Mouse (Mus musculus): Measurements from ENCODE around the gene Gipc2. TPM values are rescaled to one million over a fixed set of nuclear protein-coding genes. Genes with fewer than 3 reads are reported as not detected.
A peak's percentile ranks its signal among the peaks of the same experiment; 100 is the strongest.
"Not testable (repeated sequence)": the region's sequence is repeated elsewhere in the genome, so short reads cannot be mapped to it uniquely, and the experiment has no call there.

The Gipc2 gene
- polyA plus RNA-seq, 1 experiment from 2014 or later = 2.6 TPM

DNA sequence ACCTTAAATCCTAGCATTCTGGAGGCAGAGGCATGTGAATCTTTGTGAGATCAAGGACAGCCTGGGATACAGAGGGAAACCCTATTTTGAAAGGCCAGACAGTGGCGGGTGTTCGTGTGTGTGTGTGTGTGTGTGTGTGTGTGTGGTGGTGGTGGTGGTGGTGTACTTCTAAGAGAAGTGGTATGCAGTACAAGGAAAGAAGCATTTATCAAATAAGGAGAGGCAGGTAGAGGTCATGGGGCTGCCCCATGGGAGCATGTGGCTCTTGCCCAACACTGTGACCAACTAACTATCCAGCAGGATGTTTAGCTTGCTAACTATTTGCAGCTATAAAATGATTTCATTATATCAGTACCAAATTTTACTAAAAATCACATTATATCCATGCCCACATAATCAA is 35.6 kb upstream of the Gipc2 start:
- Histone ChIP-seq H3K27ac (no peak overlapping the region), H3K4me1 (replicated peaks) (no peaks in the 10 kb centered on the region), H3K27me3 (ENCODE audit: insufficient read depth, poor library complexity, severe bottlenecking) (no peaks in the 10 kb centered on the region), H3K36me3 (no peaks in the 10 kb centered on the region), H3K9me3 (no peaks in the 10 kb centered on the region), H3K4me3 (no peak overlapping the region)
- WGBS = 75% methylated on average over 2 of the region's 2 CpGs
- DNase-seq (ENCODE audit: low spot score) = no peak

DNA sequence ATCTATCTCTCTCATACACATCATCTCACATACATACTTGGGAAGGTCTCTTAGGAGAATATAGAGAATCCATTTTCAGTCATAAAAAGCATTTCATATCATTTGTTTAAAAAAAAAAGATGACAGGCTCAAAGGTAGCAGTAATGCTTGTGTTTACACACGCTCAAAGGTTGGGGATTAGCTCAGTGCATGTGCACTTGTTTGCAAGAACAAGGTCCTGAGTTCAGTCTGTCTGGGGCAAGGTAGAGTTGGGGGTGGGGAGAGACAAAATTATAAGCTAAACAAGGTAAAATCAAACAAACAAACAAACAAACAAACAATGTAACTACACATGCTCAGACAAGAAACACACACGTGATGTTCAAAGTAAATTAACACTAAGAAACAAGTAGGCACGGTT is 35.2 kb upstream of the Gipc2 start:
- H3K9me3 ChIP-seq = no peaks in the 10 kb centered on the region
- no peak overlapping the region for H3K27ac ChIP-seq
- H3K27me3 ChIP-seq (ENCODE audit: insufficient read depth, poor library complexity, severe bottlenecking) = no peaks in the 10 kb centered on the region
- DNase-seq (ENCODE audit: low spot score) = no peak
- H3K4me1 ChIP-seq (replicated peaks) = no peaks in the 10 kb centered on the region
- H3K36me3 ChIP-seq = no peaks in the 10 kb centered on the region
- 93% methylated on average over 3 of the region's 3 CpGs for WGBS
- H3K4me3 ChIP-seq = no peak overlapping the region

GRCm38 (mm10) chr3:152199125-152199524 is 33.1 kb upstream of the Gipc2 start:
- no peaks in the 10 kb centered on the region for H3K27me3 ChIP-seq (ENCODE audit: insufficient read depth, poor library complexity, severe bottlenecking)
- no peaks in the 10 kb centered on the region for H3K4me1 ChIP-seq (replicated peaks)
- no peaks in the 10 kb centered on the region for H3K9me3 ChIP-seq
- H3K4me3 ChIP-seq = no peak overlapping the region
- WGBS = 64% methylated on average over 3 of the region's 3 CpGs
- no peak for DNase-seq (ENCODE audit: low spot score)
- H3K27ac ChIP-seq = no peak overlapping the region
- no peaks in the 10 kb centered on the region for H3K36me3 ChIP-seq

- not testable (repeated sequence) for DNase-seq (ENCODE audit: low spot score); H3K27ac ChIP-seq; H3K27me3 ChIP-seq (ENCODE audit: insufficient read depth, poor library complexity, severe bottlenecking); H3K9me3 ChIP-seq; H3K4me3 ChIP-seq; H3K36me3 ChIP-seq
- 26% methylated on average over 2 of the region's 2 CpGs for WGBS
- H3K4me1 ChIP-seq (replicated peaks) = peaks cover 10% of the 10 kb centered on the region
Observed at GRCm38 (mm10) chr3:152197246-152197645, 31.2 kb upstream of the Gipc2 start.

GRCm38 (mm10) chr3:152193635-152194097 is 27.6 kb upstream of the Gipc2 start:
- Histone ChIP-seq H3K36me3 (no peaks in the 10 kb centered on the region), H3K27ac (peak overlapping the region; percentile 74), H3K4me3 (peak overlapping the region; percentile 53), H3K27me3 (ENCODE audit: insufficient read depth, poor library complexity, severe bottlenecking) (no peaks in the 10 kb centered on the region), H3K9me3 (no peaks in the 10 kb centered on the region), H3K4me1 (replicated peaks) (peaks cover 16% of the 10 kb centered on the region)
- DNase-seq (ENCODE audit: low spot score) = peak; percentile 80
- 2% methylated on average over 17 of the region's 17 CpGs for WGBS

GRCm38 (mm10) chr3:152193177-152193576 is 27.1 kb upstream of the Gipc2 start:
- H3K27me3 ChIP-seq (ENCODE audit: insufficient read depth, poor library complexity, severe bottlenecking) = no peaks in the 10 kb centered on the region
- peak overlapping the region; percentile 74 for H3K27ac ChIP-seq
- 22% methylated on average over 7 of the region's 7 CpGs for WGBS
- no peak for DNase-seq (ENCODE audit: low spot score)
- H3K9me3 ChIP-seq = no peaks in the 10 kb centered on the region
- H3K36me3 ChIP-seq = no peaks in the 10 kb centered on the region
- peak overlapping the region; percentile 53 for H3K4me3 ChIP-seq
- peaks cover 16% of the 10 kb centered on the region for H3K4me1 ChIP-seq (replicated peaks)

DNA sequence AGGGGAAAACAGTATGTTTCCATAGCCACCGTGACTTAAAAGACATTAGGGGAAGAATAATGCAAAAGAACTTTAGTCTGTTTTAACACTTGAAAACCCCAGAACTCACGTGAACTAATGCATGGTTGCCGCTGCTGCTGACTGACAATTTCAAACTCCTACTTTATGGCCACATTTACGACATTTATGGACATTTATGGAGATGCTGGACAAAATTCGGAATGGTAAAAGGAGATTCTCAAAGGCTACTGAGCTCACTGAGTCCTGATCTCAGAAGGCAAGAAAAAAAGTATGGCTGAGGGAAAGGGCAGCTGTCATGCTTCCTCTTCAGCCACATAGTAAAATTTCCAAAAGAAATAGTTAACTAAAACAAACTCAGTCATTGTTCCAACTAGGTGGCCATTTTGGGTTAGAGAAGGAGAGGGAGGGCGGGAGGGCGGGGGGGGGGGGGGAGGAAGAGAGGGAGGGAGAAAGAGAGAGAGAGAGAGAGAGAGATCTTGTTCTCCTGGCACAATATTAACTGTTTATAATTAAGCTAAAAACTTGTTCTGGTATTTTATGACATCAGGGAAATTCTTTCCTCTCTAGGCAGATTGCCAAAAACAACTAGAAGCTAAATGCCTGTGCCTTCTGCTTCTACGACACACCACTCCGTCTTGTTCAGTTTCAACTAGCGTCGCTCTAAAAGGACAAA is 26.4 kb upstream of the Gipc2 start:
- 58% methylated on average over 11 of the region's 11 CpGs for WGBS

DNA sequence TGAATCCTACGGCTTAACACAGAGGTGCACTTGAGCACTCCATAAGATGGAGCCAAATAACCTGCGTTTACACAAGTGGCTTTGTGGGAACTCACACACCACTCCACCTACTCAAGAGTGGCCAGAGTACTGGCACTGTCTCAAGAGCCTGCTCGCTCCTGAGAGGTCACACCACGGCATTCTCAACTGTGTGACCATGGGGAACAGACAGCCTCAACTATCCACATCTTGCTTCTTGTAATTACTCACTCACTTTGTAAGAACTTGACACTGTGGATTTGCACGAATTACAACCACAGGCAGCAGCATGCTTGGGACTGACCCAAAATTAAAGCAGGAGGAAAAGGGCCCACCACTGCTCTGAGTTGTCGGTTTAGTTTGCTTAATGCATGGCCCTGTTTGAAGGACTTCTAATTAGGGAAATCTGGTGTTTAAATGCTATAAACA is 25.8 kb upstream of the Gipc2 start:
- H3K27ac ChIP-seq = peak overlapping the region; percentile 20; the same call in 1 of the 2 replicates
- peak overlapping the region; percentile 53 for H3K4me3 ChIP-seq
- 55% methylated on average over 6 of the region's 6 CpGs for WGBS
- 0 out of 2 replicates have a peak, but pooled peaks cover under 1% of the 10 kb centered on the region for H3K36me3 ChIP-seq
- no peaks in the 10 kb centered on the region for H3K27me3 ChIP-seq (ENCODE audit: insufficient read depth, poor library complexity, severe bottlenecking)
- H3K9me3 ChIP-seq = no peaks in the 10 kb centered on the region
- peak; percentile 27 for DNase-seq (ENCODE audit: low spot score)
- H3K4me1 ChIP-seq (replicated peaks) = peaks cover 16% of the 10 kb centered on the region

More for the DNA sequence above, 26.4 kb upstream of the Gipc2 start:
- H3K27me3 ChIP-seq (ENCODE audit: insufficient read depth, poor library complexity, severe bottlenecking) = no peaks in the 10 kb centered on the region
- H3K27ac ChIP-seq = no peak overlapping the region
- no peak for DNase-seq (ENCODE audit: low spot score)
- no peaks in the 10 kb centered on the region for H3K36me3 ChIP-seq
- H3K4me3 ChIP-seq = peak overlapping the region; percentile 53
- no peaks in the 10 kb centered on the region for H3K9me3 ChIP-seq
- peaks cover 16% of the 10 kb centered on the region for H3K4me1 ChIP-seq (replicated peaks)

GRCm38 (mm10) chr3:152190679-152191477 is 24.8 kb upstream of the Gipc2 start:
- Histone ChIP-seq H3K4me3 (no peak overlapping the region), H3K9me3 (no peaks in the 10 kb centered on the region), H3K36me3 (peaks cover 10% of the 10 kb centered on the region), H3K4me1 (replicated peaks) (peaks cover 16% of the 10 kb centered on the region), H3K27ac (no peak overlapping the region), H3K27me3 (ENCODE audit: insufficient read depth, poor library complexity, severe bottlenecking) (no peaks in the 10 kb centered on the region)
- DNase-seq (ENCODE audit: low spot score) = no peak
- WGBS = 87% methylated on average over 9 of the region's 9 CpGs

- H3K9me3 ChIP-seq = no peaks in the 10 kb centered on the region
- H3K4me1 ChIP-seq (replicated peaks) = peaks cover 16% of the 10 kb centered on the region
- 84% methylated on average over 4 of the region's 4 CpGs for WGBS
- no peak for DNase-seq (ENCODE audit: low spot score)
- H3K36me3 ChIP-seq = peaks cover 24% of the 10 kb centered on the region
- no peaks in the 10 kb centered on the region for H3K27me3 ChIP-seq (ENCODE audit: insufficient read depth, poor library complexity, severe bottlenecking)
- no peak overlapping the region for H3K4me3 ChIP-seq
- no peak overlapping the region for H3K27ac ChIP-seq
Observed at GRCm38 (mm10) chr3:152189306-152189705, 23.3 kb upstream of the Gipc2 start.

- Histone ChIP-seq H3K4me1 (replicated peaks) (no peaks in the 10 kb centered on the region; the same call in 1 of the 2 replicates), H3K27ac (no peak overlapping the region), H3K9me3 (no peaks in the 10 kb centered on the region), H3K27me3 (ENCODE audit: insufficient read depth, poor library complexity, severe bottlenecking) (no peaks in the 10 kb centered on the region), H3K36me3 (peaks cover 26% of the 10 kb centered on the region), H3K4me3 (no peak overlapping the region)
- WGBS = 90% methylated on average over 6 of the region's 6 CpGs
- DNase-seq (ENCODE audit: low spot score) = no peak
Observed at GRCm38 (mm10) chr3:152186106-152186505, 20.1 kb upstream of the Gipc2 start.

- H3K4me3 ChIP-seq = no peak overlapping the region
- no peaks in the 10 kb centered on the region for H3K27me3 ChIP-seq (ENCODE audit: insufficient read depth, poor library complexity, severe bottlenecking)
- no peak overlapping the region for H3K27ac ChIP-seq
- no peaks in the 10 kb centered on the region for H3K9me3 ChIP-seq
- DNase-seq (ENCODE audit: low spot score) = no peak
- peaks cover 26% of the 10 kb centered on the region for H3K36me3 ChIP-seq
- no peaks in the 10 kb centered on the region for H3K4me1 ChIP-seq (replicated peaks)
- WGBS = 63% methylated on average over 9 of the region's 9 CpGs
Observed at GRCm38 (mm10) chr3:152183522-152183921, 17.5 kb upstream of the Gipc2 start.

GRCm38 (mm10) chr3:152180624-152181023 is 14.6 kb upstream of the Gipc2 start:
- H3K36me3 ChIP-seq = peaks cover 13% of the 10 kb centered on the region
- WGBS = 93% methylated on average over 4 of the region's 4 CpGs
- H3K4me3 ChIP-seq = no peak overlapping the region
- H3K9me3 ChIP-seq = no peaks in the 10 kb centered on the region
- H3K4me1 ChIP-seq (replicated peaks) = no peaks in the 10 kb centered on the region
- H3K27ac ChIP-seq = no peak overlapping the region
- no peaks in the 10 kb centered on the region for H3K27me3 ChIP-seq (ENCODE audit: insufficient read depth, poor library complexity, severe bottlenecking)
- DNase-seq (ENCODE audit: low spot score) = no peak

Data from hindbrain, embryonic 10.5 days (tissue).